Mouse (Mus musculus) spleen, postnatal 36 days (tissue): ENCODE data around the gene 1700007K13Rik.

Source experiments
- DNase-seq, 2 experiments: peaks; one replicate each; pipeline ENCODE4 v3.0.0; 2022; ENCODE audit warnings: low spot score in 2 of 2, mixed read lengths in 1 of 2

The 1700007K13Rik gene

DNA sequence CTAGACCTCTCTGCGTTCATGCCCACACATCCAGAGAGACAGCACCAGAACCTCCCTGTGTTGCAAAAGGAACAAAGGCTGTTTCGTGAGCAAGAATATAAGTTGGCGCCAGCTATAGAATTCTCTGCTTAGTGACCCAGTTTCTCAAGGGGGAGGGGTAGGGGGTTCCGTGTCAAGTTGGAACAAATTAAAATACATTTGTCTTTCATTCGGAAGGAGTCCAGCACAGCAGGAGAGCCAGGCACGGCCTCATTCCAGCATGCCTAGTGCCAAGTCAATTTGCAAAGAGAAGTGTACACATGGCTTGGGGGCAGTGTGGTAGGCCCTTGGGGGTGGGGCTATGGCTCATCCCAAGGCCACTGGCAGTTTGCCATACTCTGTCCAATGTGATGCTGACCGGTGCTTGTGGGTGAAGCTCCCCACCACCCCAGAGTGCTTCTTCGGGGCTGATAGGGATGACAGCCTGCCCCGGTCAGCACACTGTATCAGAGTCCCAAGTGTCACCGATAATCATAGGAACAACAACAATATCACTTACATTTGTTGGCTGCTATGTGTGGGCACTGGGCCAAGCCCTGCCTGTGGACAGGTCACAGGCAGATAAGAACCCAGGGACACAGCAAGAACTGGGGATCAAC, 50.6 kb downstream of the 1700007K13Rik start:
- DNase-seq: no peak

DNA sequence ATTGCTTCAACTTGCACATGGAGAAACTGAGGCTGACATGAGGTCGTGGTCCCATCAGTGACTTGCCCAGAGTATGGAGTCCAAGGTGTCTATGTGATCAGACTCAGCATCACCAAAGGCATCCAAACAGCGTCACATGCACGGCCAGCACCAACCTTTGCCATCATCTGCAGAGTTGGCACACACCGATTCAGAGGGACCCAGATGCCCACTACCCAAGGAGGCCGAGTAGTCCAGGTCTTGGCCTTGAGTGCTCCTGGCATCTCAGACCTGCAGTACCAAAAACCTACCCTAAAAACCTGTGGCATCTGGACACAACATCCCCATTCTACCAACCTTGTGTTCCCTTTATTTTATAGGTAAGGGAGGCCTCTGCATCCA, 51.4 kb downstream of the 1700007K13Rik start:
- no peak for DNase-seq

- no peak for DNase-seq
These were observed 51.9 kb downstream of the 1700007K13Rik start for GRCm38 (mm10) chr2:28414116-28414756.

- no peak for DNase-seq
These were observed 53.2 kb downstream of the 1700007K13Rik start for GRCm38 (mm10) chr2:28412936-28413335.
